Mouse (Mus musculus) c-Kit-negative CD71-positive TER-119-positive erythroid progenitor cells, embryonic 14.5 days (primary cell): ENCODE data around the gene Ubr3.

ENCODE experiments used
- DNase-seq: peaks from one replicate; pipeline ENCODE4 v3.0.0-alpha.2; 2013; ENCODE audit warnings: low read depth, low spot score

The Ubr3 gene

GRCm38 (mm10) chr2:69897039-69897617, at the start of gene Ubr3:
Gene Ubr3, plus strand, starts transcription at chr2:69897246.
- DNase-seq = peak; percentile 87

GRCm38 (mm10) chr2:69849215-69849614, 47.8 kb upstream of the Ubr3 start:
- no peak for DNase-seq

GRCm38 (mm10) chr2:69851427-69852058, 45.5 kb upstream of the Ubr3 start:
- DNase-seq = no peak

GRCm38 (mm10) chr2:69856392-69856791, 40.7 kb upstream of the Ubr3 start:
- no peak for DNase-seq

- no peak for DNase-seq
These were observed 39.2 kb upstream of the Ubr3 start for GRCm38 (mm10) chr2:69857882-69858281.

- DNase-seq = no peak
These were observed 36.0 kb upstream of the Ubr3 start for GRCm38 (mm10) chr2:69860972-69861452.

- DNase-seq = peak; percentile 89
These were observed 35.5 kb upstream of the Ubr3 start, which contains the start of gene Ssb for GRCm38 (mm10) chr2:69861485-69862091. Gene Ssb, plus strand, starts transcription at chr2:69861562.

- peak; percentile 13 for DNase-seq
These were observed 34.9 kb upstream of the Ubr3 start for GRCm38 (mm10) chr2:69862117-69862657.

GRCm38 (mm10) chr2:69883990-69884391, 13.1 kb upstream of the Ubr3 start:
- peak; percentile 8 for DNase-seq

GRCm38 (mm10) chr2:69884581-69884980, 12.5 kb upstream of the Ubr3 start:
- peak; percentile 16 for DNase-seq

GRCm38 (mm10) chr2:69885050-69885449, 12.0 kb upstream of the Ubr3 start:
- DNase-seq = peak; percentile 27

GRCm38 (mm10) chr2:69885451-69886305, 11.4 kb upstream of the Ubr3 start, which contains the start of gene Mettl5:
Gene Mettl5, minus strand, starts transcription at chr2:69885615.
- DNase-seq = peak; percentile 77

- no peak for DNase-seq
These were observed 8.1 kb upstream of the Ubr3 start for GRCm38 (mm10) chr2:69888957-69889356.

- DNase-seq = no peak
These were observed 6.2 kb upstream of the Ubr3 start for GRCm38 (mm10) chr2:69890843-69891242.

GRCm38 (mm10) chr2:69893145-69893544, 3.9 kb upstream of the Ubr3 start:
- no peak for DNase-seq

GRCm38 (mm10) chr2:69893891-69894290, 3.2 kb upstream of the Ubr3 start:
- DNase-seq = no peak

GRCm38 (mm10) chr2:69895502-69896223, 1.4 kb upstream of the Ubr3 start:
- peak; percentile 12 for DNase-seq

GRCm38 (mm10) chr2:69896224-69896581, 843 bp upstream of the Ubr3 start:
- DNase-seq = no peak

- DNase-seq = peak; percentile 53
These were observed 851 bp downstream of the Ubr3 start for GRCm38 (mm10) chr2:69897618-69898575.

- DNase-seq = no peak
These were observed 6.5 kb downstream of the Ubr3 start for GRCm38 (mm10) chr2:69903541-69903940.
